Mouse (Mus musculus): Measurements from ENCODE around the gene Asic2.

DNA sequence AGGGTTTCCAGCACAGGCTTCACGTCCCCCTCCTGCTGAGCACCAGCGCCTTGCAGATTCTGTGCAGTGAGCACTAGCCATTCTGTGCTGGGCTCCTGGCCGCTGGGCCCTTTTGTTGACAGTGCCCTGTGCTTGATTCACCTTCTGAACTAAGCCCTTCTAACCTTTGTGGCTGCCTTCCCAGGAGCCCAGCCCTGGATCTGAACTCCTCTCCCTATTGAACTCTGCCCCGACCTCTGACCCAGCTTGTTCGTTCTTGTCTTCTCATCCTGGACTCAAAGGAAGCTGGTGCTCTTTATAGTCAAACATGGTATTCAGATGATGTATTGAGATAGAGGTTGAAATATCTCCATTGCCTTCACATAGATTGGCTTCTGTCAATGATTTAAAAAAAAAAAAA lies 1120.1 kb downstream of the Asic2 start:
- TF ChIP-seq CTCF (IDR thresholded peaks at IDR 0.05; ENCODE audit: low read depth), result no peak
- TF ChIP-seq EP300 (IDR thresholded peaks at IDR 0.05; ENCODE audit: low read depth), result no peak
